Mouse (Mus musculus): Measurements from ENCODE around the gene Cdhr1. TPM values are rescaled to one million over a fixed set of nuclear protein-coding genes. Genes with fewer than 3 reads are reported as not detected.

Gene Cdhr1
- polyA plus RNA-seq, 1 experiment from 2014 or later: 2.9 TPM

- DNase-seq (ENCODE audit: low spot score): no peak
- H3K4me1 ChIP-seq: no peaks in the 10 kb centered on the region
- H3K9me3 ChIP-seq: no peaks in the 10 kb centered on the region
- no peaks in the 10 kb centered on the region for H3K36me3 ChIP-seq (replicated peaks)
- no peak overlapping the region for H3K27ac ChIP-seq (replicated peaks)
- no peaks in the 10 kb centered on the region for H3K27me3 ChIP-seq (replicated peaks; ENCODE audit: low read depth, poor library complexity, severe bottlenecking)
- WGBS: 63% methylated on average over 2 of the region's 2 CpGs
- H3K4me3 ChIP-seq: no peak overlapping the region
Measured at GRCm38 (mm10) chr14:37064849-37065248, 33.3 kb downstream of the Cdhr1 start.

- WGBS: 64% methylated on average over 1 of the region's 1 CpGs
- no peak within 1 kb of the TSS for H3K27ac ChIP-seq (replicated peaks)
- no peaks in the 10 kb centered on the region for H3K9me3 ChIP-seq
- H3K27me3 ChIP-seq (replicated peaks; ENCODE audit: low read depth, poor library complexity, severe bottlenecking): no peaks in the 10 kb centered on the region
- no peaks in the 10 kb centered on the region for H3K4me1 ChIP-seq
- no peak within 1 kb of the TSS for H3K4me3 ChIP-seq
- no peak for DNase-seq (ENCODE audit: low spot score)
- H3K36me3 ChIP-seq (replicated peaks): no peaks in the 10 kb centered on the region
Measured at GRCm38 (mm10) chr14:37048914-37049410, 49.2 kb downstream of the Cdhr1 start, which contains the start of gene Rgr. Rgr (minus strand) TSS chr14:37048964.

GRCm38 (mm10) chr14:37034432-37034831 lies 63.7 kb downstream of the Cdhr1 start:
- H3K27me3 ChIP-seq (replicated peaks; ENCODE audit: low read depth, poor library complexity, severe bottlenecking): no peaks in the 10 kb centered on the region
- DNase-seq (ENCODE audit: low spot score): no peak
- no peaks in the 10 kb centered on the region for H3K9me3 ChIP-seq
- H3K4me1 ChIP-seq: no peaks in the 10 kb centered on the region
- no peak overlapping the region for H3K27ac ChIP-seq (replicated peaks)
- H3K4me3 ChIP-seq: no peak overlapping the region
- 59% methylated on average over 5 of the region's 5 CpGs for WGBS
- no peaks in the 10 kb centered on the region for H3K36me3 ChIP-seq (replicated peaks)

GRCm38 (mm10) chr14:37033241-37033640 lies 64.9 kb downstream of the Cdhr1 start:
- Histone ChIP-seq H3K27me3 (replicated peaks; ENCODE audit: low read depth, poor library complexity, severe bottlenecking) (no peaks in the 10 kb centered on the region), H3K36me3 (replicated peaks) (no peaks in the 10 kb centered on the region), H3K27ac (replicated peaks) (no peak overlapping the region), H3K4me1 (no peaks in the 10 kb centered on the region), H3K9me3 (no peaks in the 10 kb centered on the region), H3K4me3 (no peak overlapping the region)
- DNase-seq (ENCODE audit: low spot score): peak; percentile 68
- WGBS: 20% methylated on average over 7 of the region's 7 CpGs

- Histone ChIP-seq H3K4me3 (no peak overlapping the region), H3K36me3 (replicated peaks) (no peaks in the 10 kb centered on the region), H3K27ac (replicated peaks) (no peak overlapping the region), H3K27me3 (replicated peaks; ENCODE audit: low read depth, poor library complexity, severe bottlenecking) (no peaks in the 10 kb centered on the region), H3K9me3 (no peaks in the 10 kb centered on the region), H3K4me1 (no peaks in the 10 kb centered on the region)
- WGBS: 84% methylated on average over 11 of the region's 11 CpGs
- DNase-seq (ENCODE audit: low spot score): no peak
Measured at GRCm38 (mm10) chr14:37032481-37033104, 65.6 kb downstream of the Cdhr1 start.

GRCm38 (mm10) chr14:37028555-37028954 lies 69.6 kb downstream of the Cdhr1 start:
- H3K27me3 ChIP-seq (replicated peaks; ENCODE audit: low read depth, poor library complexity, severe bottlenecking): no peaks in the 10 kb centered on the region
- no peak overlapping the region for H3K27ac ChIP-seq (replicated peaks)
- no peaks in the 10 kb centered on the region for H3K36me3 ChIP-seq (replicated peaks)
- no peak overlapping the region for H3K4me3 ChIP-seq
- DNase-seq (ENCODE audit: low spot score): no peak
- no peaks in the 10 kb centered on the region for H3K4me1 ChIP-seq
- no peaks in the 10 kb centered on the region for H3K9me3 ChIP-seq
- WGBS: 92% methylated on average over 3 of the region's 3 CpGs

- Histone ChIP-seq H3K27ac (replicated peaks) (no peak overlapping the region), H3K4me3 (no peak overlapping the region), H3K36me3 (replicated peaks) (no peaks in the 10 kb centered on the region), H3K27me3 (replicated peaks; ENCODE audit: low read depth, poor library complexity, severe bottlenecking) (no peaks in the 10 kb centered on the region), H3K9me3 (no peaks in the 10 kb centered on the region), H3K4me1 (no peaks in the 10 kb centered on the region)
- DNase-seq (ENCODE audit: low spot score): no peak
- 93% methylated on average over 3 of the region's 3 CpGs for WGBS
Measured at GRCm38 (mm10) chr14:37027951-37028350, 70.2 kb downstream of the Cdhr1 start.

Other genes starting within 250 kb of the Cdhr1 start
- gene Ccser2, start 129.6 kb downstream of the Cdhr1 start, polyA plus RNA-seq (2016; fragmentation: Nextera tagmentation; extraction: Ambion mirVana): 29.9 and 34.2 TPM in 2 replicates
- gene Rgr, start 49.4 kb downstream of the Cdhr1 start, polyA plus RNA-seq (2016; fragmentation: Nextera tagmentation; extraction: Ambion mirVana): not detected in 2 replicates
- not detected in 2 replicates for gene Lrit1, start 43.5 kb downstream of the Cdhr1 start, polyA plus RNA-seq (2016; fragmentation: Nextera tagmentation; extraction: Ambion mirVana)
- gene Lrit2, start 30.4 kb downstream of the Cdhr1 start, polyA plus RNA-seq (2016; fragmentation: Nextera tagmentation; extraction: Ambion mirVana): not detected in 2 replicates
- gene 2610528A11Rik, start 15.7 kb upstream of the Cdhr1 start, polyA plus RNA-seq (2016; fragmentation: Nextera tagmentation; extraction: Ambion mirVana): 0.49 TPM in 1 of 2 replicates, not detected in the other
- 202 and 213 TPM in 2 replicates for gene Ghitm, start 36.9 kb upstream of the Cdhr1 start, polyA plus RNA-seq (2016; fragmentation: Nextera tagmentation; extraction: Ambion mirVana)